Mouse (Mus musculus) lung, adult 2 months (tissue): ENCODE measurements around the gene Tacc2.

Source experiments
- CTCF ChIP-seq: fragments of 200-500 bp; IDR thresholded peaks from 2 replicates; pipeline ENCODE4 v1.5.1; 2011; ENCODE audit warnings: mild to moderate bottlenecking, low read length, control low read depth; ENCODE audit not compliant: insufficient read depth
- POLR2A ChIP-seq: fragments of 200-500 bp; IDR thresholded peaks from 2 replicates; pipeline ENCODE4 v1.6.1; 2011; ENCODE audit warnings: low read depth, mild to moderate bottlenecking, control low read depth, low read length, borderline replicate concordance; ENCODE audit errors: extremely low read depth

- TF ChIP-seq CTCF (no peak), POLR2A (no peak)
Observed at GRCm38 (mm10) chr7:130768151-130768550, 190.9 kb downstream of the Tacc2 start.
